Mouse (Mus musculus) lung, postnatal 0 days (tissue): ENCODE measurements around the gene Dnah11.

ENCODE experiments used
- CTCF ChIP-seq: IDR thresholded peaks from 2 replicates; pipeline ENCODE4 v1.5.1; 2016; ENCODE audit warnings: antibody characterized with exemption, mild to moderate bottlenecking
- EP300 ChIP-seq: IDR thresholded peaks from 2 replicates; pipeline ENCODE4 v1.6.1; 2016; ENCODE audit warnings: antibody characterized with exemption, mild to moderate bottlenecking, control low read depth

GRCm38 (mm10) chr12:117911396-117911795 is 287.4 kb downstream of the Dnah11 start:
- no peak for TF ChIP-seq CTCF
- no peak for TF ChIP-seq EP300
